Mouse (Mus musculus) testis, postnatal 14 days (tissue): ENCODE data around the gene Sgpp1.

ENCODE experiments used
- DNase-seq: peaks from one replicate; pipeline ENCODE4 v3.0.0; 2021; ENCODE audit warnings: low spot score

Sgpp1 gene

GRCm38 (mm10) chr12:75735246-75736200, at the start of gene Sgpp1:
Gene Sgpp1 (minus strand): TSS chr12:75735729.
- DNase-seq = peak; percentile 80

DNA sequence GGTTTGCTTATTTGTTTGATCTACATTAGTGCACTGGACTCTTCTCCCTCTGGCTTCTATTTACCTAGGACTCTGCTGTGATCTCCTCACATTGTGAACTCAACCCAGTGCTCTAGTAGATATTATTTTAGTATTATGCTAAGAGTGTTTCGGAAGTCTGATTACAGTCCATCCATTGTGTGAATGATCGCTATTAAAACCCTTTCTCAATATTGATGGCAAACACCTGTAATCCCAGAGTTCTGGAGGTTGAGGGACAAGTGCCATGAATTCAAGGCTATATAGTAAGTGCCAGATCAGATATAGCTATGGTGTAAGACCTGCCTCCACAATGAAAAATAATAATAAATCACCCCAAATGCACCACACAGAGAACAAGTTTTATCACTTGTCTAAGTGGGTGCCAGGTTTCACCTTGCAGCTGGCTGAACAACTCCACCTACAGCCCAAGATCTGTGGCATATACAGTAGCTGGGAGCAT, 48.8 kb upstream of the Sgpp1 start:
- no peak for DNase-seq

GRCm38 (mm10) chr12:75781995-75782394, 46.5 kb upstream of the Sgpp1 start:
- no peak for DNase-seq

DNA sequence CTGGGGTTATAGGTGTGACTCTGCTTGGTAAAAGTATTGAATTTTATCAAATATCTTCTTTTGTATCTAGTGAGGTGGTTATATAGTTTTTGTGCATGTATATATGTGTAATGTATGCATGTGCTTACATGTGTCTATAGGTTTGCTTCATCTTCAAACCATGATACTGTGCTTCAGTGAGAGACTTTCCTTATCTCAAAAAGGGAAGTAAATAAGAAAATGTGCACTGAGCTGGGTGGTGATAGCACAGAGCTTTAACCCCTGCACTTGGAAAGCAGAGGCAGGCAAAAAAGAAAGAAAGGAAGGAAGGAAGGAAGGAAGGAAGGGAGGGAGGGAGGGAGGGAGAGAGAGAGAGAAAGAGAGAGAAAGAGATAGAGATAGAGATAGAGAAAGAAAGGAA, 45.9 kb upstream of the Sgpp1 start:
- DNase-seq = no peak

GRCm38 (mm10) chr12:75772424-75773034, 37.0 kb upstream of the Sgpp1 start:
- DNase-seq = no peak

DNA sequence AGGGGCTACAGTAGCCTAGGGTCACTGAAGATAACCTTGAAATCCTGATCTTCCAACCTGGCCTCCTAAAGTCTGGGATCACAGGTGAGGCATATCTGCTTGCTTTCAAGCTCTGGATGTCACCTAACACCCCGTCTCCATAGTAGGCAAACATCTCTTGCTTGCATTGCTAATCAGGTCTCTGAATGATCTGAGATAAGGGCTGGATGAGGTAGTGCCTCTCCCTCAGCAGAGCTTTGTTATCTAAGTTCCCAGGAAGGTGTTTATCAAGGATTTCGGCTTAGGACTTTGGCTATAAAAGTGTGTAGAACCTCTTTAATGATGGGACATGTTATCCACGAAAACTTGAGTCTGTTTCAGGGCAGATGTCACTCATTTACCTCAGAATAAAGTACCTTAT, 35.9 kb upstream of the Sgpp1 start:
- no peak for DNase-seq

GRCm38 (mm10) chr12:75766885-75767317, 31.4 kb upstream of the Sgpp1 start:
- no peak for DNase-seq

DNA sequence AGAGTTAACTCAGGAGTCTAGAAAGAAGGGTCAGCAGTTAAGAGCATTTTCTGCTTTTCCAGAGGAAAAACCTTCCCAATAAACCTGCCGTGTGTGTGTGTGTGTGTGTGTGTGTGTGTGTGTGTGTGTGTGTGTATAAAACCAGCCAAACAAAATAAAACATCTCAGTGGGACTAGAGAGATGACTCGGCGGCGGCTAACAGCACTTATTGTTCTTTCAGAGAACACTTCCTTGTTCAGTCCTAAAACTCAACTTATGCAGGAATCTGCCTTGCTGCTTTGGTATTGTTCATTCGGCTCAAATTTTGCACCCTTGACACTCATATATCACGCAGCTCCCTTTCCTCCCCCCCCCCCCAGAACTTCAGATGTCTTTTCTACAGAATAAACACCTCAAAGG, 30.9 kb upstream of the Sgpp1 start:
- DNase-seq = no peak

- no peak for DNase-seq
Measured at GRCm38 (mm10) chr12:75765751-75766150, 30.2 kb upstream of the Sgpp1 start.

DNA sequence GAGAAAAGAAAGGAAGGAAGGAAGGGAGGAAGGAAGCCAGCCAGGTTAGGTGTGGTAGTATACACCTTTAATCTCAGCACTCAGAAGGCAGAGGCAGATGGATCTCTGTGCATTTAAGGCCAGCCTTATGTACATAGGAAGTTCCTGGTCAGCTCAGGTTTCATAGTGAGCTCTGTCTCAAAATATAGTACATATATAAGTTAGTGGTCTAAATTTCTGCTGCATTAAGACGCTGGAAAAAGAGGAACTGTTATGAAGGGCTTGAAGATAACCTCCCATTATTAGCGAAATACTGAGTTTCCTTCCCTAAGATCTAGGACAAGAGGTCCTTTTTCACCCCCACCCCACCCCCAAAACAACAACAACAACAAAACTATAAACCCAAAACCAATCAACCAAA, 20.9 kb upstream of the Sgpp1 start:
- no peak for DNase-seq

GRCm38 (mm10) chr12:75753730-75754129, 18.2 kb upstream of the Sgpp1 start:
- no peak for DNase-seq

DNA sequence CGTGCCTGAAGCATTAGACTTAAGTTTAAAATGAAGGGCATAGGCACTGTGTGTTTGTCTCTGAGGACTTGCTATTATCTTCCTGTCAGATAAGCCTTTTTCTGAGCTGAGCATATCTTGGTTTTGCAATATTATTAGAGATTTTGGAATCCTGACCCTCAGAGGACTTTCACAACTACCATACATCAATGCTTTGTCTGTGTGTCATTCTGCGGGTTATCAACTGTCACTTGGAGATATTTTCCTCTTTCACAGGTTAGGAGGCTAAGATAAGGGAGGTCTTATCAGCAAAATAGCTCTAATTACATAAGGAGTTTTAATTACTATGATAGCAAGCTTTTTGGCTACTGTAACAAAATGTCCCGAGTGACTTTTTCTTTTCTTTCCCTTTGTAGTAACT, 16.5 kb upstream of the Sgpp1 start:
- no peak for DNase-seq

DNA sequence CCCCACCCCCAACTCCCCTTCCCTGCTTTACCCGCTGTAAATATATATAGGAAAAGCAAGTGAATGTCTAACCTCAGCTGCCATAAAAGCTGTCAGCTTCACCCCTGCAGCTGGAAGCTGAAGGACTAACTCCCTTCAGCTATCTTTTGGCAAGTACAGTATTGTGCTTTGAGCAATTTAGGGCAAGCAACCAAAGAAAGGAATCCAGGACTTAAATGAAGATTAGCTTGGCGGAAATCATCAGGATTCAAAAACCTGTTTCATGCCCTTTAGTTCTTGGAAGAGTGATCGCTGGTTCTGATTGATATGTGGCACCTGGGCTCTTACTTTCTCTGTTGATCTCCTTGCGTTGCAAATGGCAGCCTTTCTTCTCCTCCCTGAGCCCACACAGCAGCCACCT, 13.0 kb upstream of the Sgpp1 start:
- DNase-seq = no peak

- no peak for DNase-seq
Measured at GRCm38 (mm10) chr12:75745697-75746290, 10.3 kb upstream of the Sgpp1 start.

- no peak for DNase-seq
Measured at GRCm38 (mm10) chr12:75742101-75742500, 6.6 kb upstream of the Sgpp1 start.

DNA sequence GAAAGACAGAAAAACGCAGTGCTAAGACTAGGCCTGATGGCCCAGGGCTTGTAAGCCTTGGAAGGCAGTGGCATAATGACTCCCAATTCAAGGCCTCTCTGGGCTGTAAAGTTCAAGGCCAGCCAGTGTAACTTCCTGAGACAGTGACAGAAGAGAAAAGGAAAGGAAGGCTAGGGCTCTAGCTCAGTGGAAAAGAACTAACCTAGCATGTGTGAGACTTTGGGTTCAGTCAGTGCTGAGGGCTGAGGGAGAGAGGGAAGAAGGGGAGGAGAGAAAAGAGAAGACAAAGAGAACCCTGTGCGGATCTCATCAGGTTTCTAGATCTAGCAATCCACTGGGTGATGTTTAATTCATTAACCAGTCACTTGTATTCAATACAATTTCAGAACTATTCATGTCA, 5.7 kb upstream of the Sgpp1 start:
- no peak for DNase-seq

DNA sequence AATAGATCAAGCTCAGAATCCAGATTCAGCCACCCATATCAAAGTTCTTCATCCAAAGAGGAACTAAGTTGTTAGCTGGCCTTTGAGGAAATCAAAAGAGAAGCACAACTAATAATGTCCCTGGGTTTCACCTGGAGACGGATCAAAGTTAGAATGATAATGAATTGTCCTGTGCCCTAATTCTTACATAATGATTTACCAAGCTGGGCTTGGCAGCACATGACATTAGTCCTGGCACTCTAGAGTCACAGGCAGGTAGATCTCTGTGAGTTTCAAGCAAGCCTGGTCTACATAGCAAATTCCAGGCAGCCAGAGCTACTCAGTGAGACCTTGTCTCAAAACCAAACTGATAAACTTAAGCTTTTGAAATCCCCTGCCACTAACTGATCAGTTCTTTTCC, 4.9 kb upstream of the Sgpp1 start:
- no peak for DNase-seq

- no peak for DNase-seq
Measured at GRCm38 (mm10) chr12:75739611-75740010, 4.1 kb upstream of the Sgpp1 start.

- no peak for DNase-seq
Measured at GRCm38 (mm10) chr12:75736296-75736695, 767 bp upstream of the Sgpp1 start.

- DNase-seq = no peak
Measured at GRCm38 (mm10) chr12:75734891-75735245, 661 bp downstream of the Sgpp1 start.

DNA sequence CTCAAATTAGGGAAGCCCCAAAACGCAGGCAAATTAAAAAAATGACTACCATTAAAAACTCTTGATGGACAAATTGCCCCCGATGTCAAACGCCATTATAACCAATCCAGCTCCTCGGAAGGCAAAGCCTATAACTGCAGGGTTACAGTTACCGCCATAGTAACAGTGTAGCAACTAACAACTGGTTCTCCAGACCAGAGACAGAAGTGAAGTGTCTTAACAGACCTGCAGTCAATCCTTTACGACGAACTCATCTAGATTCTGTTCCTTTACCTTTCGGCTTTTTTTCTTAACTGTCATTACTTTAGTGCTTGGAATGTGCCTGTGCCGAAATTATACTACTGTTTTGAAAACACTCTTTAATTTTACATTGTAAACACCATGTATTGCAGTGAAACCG, 1.4 kb downstream of the Sgpp1 start:
- no peak for DNase-seq

GRCm38 (mm10) chr12:75733331-75734070, 2.0 kb downstream of the Sgpp1 start:
- DNase-seq = no peak
